Mouse (Mus musculus): ENCODE measurements around the gene Cubn. TPM values are rescaled to one million over a fixed set of nuclear protein-coding genes. Genes with fewer than 3 reads are reported as not detected.
A peak's percentile ranks its signal among the peaks of the same experiment; 100 is the strongest.

Cubn gene
- total and polyA plus RNA-seq, 2 experiments from 2014 or later = 0.39 to 1.9 TPM

DNA sequence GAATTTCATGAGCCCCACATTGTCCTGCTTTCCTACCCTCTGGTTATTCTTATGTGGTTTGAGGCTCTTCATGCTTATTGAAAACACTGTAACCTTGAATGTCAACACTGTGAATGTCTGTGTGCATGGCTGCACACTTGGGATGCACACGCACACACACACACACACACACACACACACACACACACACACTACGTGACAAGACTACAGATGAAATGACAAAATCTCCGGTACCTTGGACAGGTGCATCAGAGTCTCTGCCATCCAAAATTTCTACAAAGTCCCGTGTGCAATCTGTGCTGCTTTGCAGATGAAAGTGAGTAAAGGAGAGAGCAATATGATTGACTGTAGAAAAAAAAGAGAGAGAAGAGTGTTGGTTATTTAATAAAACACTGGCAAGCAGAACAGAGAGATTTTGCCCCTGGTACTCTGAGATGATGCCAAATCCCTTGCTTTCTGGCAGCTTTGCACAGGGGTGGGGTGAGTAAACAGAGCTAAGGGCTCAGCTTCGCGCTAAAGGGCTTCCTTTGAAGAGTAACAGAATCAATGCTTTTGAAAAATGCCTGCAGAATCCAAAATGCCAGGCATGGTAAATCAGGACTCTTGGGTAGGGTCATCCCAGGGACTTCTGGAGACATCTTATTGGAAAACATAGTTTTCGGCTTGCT is 133.6 kb downstream of the Cubn start:
- Histone ChIP-seq H3K9ac (replicated peaks; ENCODE audit: low read length, poor library complexity, severe bottlenecking) (no peak overlapping the region), H3K4me1 (ENCODE audit: insufficient read depth, low read length) (no peaks in the 10 kb centered on the region; the same call in 1 of the 2 replicates), H3K36me3 (ENCODE audit: insufficient read depth, low read length) (no peaks in the 10 kb centered on the region), H3K27ac (ENCODE audit: low read depth, low read length) (peak overlapping the region; percentile 21; the same call in 1 of the 2 replicates), H3K4me2 (ENCODE audit: low read depth, low read length, poor library complexity, severe bottlenecking) (peak overlapping the region; percentile 15), H3K4me3 (ENCODE audit: low read depth, low read length) (no peak overlapping the region), H3K9me3 (ENCODE audit: low read length) (no peaks in the 10 kb centered on the region), H3K27me3 (ENCODE audit: insufficient read depth, low read length) (no peaks in the 10 kb centered on the region)
- WGBS = 31% methylated on average over 7 of the region's 7 CpGs
- TF ChIP-seq CTCF (IDR thresholded peaks at IDR 0.05) = no peak
- peak; percentile 72 for DNase-seq (ENCODE audit: low spot score)
- peak; percentile 80 for ATAC-seq (ENCODE audit: low FRiP score)

DNA sequence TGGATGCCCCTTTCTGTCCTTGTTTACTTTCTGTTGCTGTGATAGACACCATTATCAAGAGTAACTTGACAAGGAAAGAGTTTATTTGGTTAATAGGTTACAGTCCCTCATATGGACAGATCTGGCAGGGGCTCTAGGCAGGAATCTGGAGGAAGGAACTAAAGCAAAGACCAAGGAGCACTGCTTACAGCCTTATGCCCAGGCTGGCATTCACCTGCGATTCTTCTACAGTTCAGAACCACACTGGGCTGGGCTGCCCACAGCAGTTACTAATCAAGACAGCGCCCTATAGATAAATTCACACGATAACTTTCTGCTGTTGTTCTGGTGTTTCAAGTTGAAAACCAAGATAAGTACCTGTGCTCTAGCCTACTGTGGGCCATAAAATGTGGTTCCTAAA is 138.8 kb downstream of the Cubn start:
- Histone ChIP-seq H3K27me3 (ENCODE audit: insufficient read depth, low read length) (no peaks in the 10 kb centered on the region), H3K4me2 (ENCODE audit: low read depth, low read length, poor library complexity, severe bottlenecking) (no peak overlapping the region), H3K4me3 (ENCODE audit: low read depth, low read length) (no peak overlapping the region), H3K9me3 (ENCODE audit: low read length) (no peaks in the 10 kb centered on the region), H3K36me3 (ENCODE audit: insufficient read depth, low read length) (no peaks in the 10 kb centered on the region), H3K27ac (ENCODE audit: low read depth, low read length) (no peak overlapping the region), H3K9ac (replicated peaks; ENCODE audit: low read length, poor library complexity, severe bottlenecking) (no peak overlapping the region), H3K4me1 (ENCODE audit: insufficient read depth, low read length) (no peaks in the 10 kb centered on the region)
- WGBS = 93% methylated on average over 3 of the region's 3 CpGs
- TF ChIP-seq CTCF (IDR thresholded peaks at IDR 0.05) = no peak
- no peak for DNase-seq (ENCODE audit: low spot score)
- no peak for ATAC-seq (ENCODE audit: low FRiP score)

DNA sequence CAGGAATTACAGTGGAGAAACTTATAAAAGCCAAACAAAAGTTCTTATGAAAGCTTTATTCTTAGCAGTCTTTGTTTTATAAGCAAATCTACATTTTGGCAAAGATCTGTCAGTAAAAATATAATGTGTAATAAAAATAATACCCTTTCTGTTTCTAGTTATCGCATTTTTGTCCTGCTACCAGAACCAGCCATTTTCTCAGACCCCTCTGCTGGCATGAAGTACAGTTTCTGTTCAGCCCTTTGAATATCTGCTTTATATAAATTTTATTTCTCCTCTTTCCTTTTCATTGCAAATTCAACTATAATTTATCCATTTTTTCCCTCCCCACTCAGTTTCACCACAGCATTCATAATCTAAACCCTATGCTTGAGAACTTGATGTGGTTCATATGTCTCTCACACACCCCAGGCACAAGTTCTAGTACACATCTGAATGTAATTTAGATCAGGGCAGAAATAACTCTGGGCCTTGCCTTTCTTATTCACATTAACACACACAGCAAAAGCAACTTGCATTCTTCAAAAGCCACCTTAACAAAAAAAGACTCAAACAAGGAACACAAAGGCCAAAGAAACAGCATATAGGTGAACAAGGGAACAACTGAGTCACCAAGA is 139.4 kb downstream of the Cubn start:
- Histone ChIP-seq H3K4me1 (ENCODE audit: insufficient read depth, low read length) (no peaks in the 10 kb centered on the region), H3K27ac (ENCODE audit: low read depth, low read length) (no peak overlapping the region), H3K9me3 (ENCODE audit: low read length) (no peaks in the 10 kb centered on the region), H3K27me3 (ENCODE audit: insufficient read depth, low read length) (no peaks in the 10 kb centered on the region), H3K4me2 (ENCODE audit: low read depth, low read length, poor library complexity, severe bottlenecking) (no peak overlapping the region), H3K36me3 (ENCODE audit: insufficient read depth, low read length) (no peaks in the 10 kb centered on the region), H3K9ac (replicated peaks; ENCODE audit: low read length, poor library complexity, severe bottlenecking) (no peak overlapping the region), H3K4me3 (ENCODE audit: low read depth, low read length) (no peak overlapping the region)
- TF ChIP-seq CTCF (IDR thresholded peaks at IDR 0.05) = no peak
- WGBS = 94% methylated on average over 1 of the region's 1 CpGs
- ATAC-seq (ENCODE audit: low FRiP score) (no peak), DNase-seq (ENCODE audit: low spot score) (no peak)

DNA sequence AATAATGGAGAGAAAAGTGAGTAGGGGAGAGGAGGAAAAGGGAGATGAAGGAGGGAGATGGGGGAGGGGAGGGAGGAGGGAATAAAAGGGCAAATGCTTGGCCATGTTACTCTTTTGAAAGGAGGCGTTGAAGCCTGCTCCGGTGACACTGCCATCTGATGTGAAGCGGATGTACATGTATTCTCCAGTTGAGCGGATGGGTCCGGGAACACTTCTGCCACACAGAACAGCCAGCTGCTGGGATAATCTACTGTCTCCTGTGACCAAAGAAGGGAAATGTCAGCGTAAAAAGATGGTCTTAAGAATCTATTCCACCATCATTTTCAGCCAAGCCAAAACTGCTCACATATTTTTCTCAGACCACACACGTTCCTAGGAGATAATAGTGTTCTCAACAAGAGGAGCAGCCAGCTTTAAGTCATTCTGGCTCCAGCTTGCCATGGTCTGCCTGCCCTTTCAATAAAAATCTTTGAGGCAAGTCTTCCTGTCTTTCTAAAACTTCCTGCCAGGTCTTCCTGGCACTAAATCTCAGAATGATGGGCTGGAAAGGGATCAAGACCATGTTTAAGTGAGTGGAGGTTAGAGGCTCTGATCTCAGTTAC is 149.2 kb downstream of the Cubn start:
- no peaks in the 10 kb centered on the region for H3K9me3 ChIP-seq (ENCODE audit: low read length)
- TF ChIP-seq CTCF (IDR thresholded peaks at IDR 0.05) = no peak
- DNase-seq (ENCODE audit: low spot score) (peak; percentile 15), ATAC-seq (ENCODE audit: low FRiP score) (no peak)
- no peaks in the 10 kb centered on the region for H3K36me3 ChIP-seq (ENCODE audit: insufficient read depth, low read length)
- H3K4me1 ChIP-seq (ENCODE audit: insufficient read depth, low read length) = no peaks in the 10 kb centered on the region
- 46% methylated on average over 7 of the region's 7 CpGs for WGBS
- no peaks in the 10 kb centered on the region for H3K27me3 ChIP-seq (ENCODE audit: insufficient read depth, low read length)
- H3K4me2 ChIP-seq (ENCODE audit: low read depth, low read length, poor library complexity, severe bottlenecking) = no peak overlapping the region
- no peak overlapping the region for H3K27ac ChIP-seq (ENCODE audit: low read depth, low read length)
- H3K9ac ChIP-seq (replicated peaks; ENCODE audit: low read length, poor library complexity, severe bottlenecking) = no peak overlapping the region
- no peak overlapping the region for H3K4me3 ChIP-seq (ENCODE audit: low read depth, low read length)

DNA sequence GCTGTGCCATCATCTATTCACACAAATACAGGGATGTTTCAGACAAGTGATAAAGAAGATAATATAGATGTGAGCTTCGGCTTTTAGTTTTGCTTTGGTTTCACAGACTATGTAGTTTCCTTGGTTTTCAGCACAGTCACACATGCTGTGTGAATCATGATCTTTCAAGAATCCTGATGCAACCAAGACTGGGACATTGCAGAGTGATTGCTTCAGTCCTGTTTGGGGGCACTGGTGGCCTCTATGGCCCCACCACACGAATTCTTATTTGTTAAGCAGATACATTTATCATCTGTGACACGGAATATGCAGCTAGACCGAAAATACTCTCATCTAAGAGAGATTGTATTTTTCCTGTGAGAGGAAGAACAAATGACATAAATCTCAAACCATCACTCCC is 156.2 kb downstream of the Cubn start:
- Histone ChIP-seq H3K4me1 (ENCODE audit: insufficient read depth, low read length) (no peaks in the 10 kb centered on the region), H3K36me3 (ENCODE audit: insufficient read depth, low read length) (no peaks in the 10 kb centered on the region), H3K4me3 (ENCODE audit: low read depth, low read length) (no peak overlapping the region), H3K9ac (replicated peaks; ENCODE audit: low read length, poor library complexity, severe bottlenecking) (no peak overlapping the region), H3K9me3 (ENCODE audit: low read length) (no peaks in the 10 kb centered on the region), H3K27me3 (ENCODE audit: insufficient read depth, low read length) (no peaks in the 10 kb centered on the region), H3K27ac (ENCODE audit: low read depth, low read length) (no peak overlapping the region), H3K4me2 (ENCODE audit: low read depth, low read length, poor library complexity, severe bottlenecking) (no peak overlapping the region)
- no peak for DNase-seq (ENCODE audit: low spot score)
- WGBS = 93% methylated on average over 4 of the region's 4 CpGs
- no peak for TF ChIP-seq CTCF (IDR thresholded peaks at IDR 0.05)
- no peak for ATAC-seq (ENCODE audit: low FRiP score)

DNA sequence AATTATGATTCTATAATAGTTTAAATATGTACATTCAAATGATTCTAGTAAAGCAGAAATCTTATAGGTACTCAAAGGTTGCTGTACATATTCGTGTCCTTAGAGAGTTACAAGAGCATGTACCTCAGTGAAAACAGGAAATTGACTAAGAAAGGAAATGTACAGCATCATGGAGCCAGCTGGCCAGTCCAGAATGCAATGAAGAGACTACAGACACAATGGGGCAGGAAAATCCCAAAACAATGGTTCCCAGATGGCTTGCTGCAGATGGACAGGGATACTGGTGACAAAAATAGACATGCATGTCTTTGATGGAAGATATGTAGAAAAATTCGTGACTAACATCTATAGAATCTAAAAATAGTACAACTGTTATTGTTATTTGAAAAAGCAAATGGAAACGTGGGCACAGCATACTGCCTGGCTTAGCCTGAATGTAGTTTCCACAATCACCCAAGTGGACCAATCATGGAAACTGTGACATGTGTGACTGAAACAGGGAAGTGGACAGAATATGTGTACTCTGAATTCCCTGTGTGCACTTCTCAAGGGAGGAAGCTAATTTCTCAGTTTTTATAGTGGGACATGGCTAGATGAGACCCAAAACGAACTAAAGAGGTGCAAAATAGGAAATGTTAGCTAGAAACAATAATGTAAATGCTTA is 161.7 kb downstream of the Cubn start:
- Histone ChIP-seq H3K4me1 (ENCODE audit: insufficient read depth, low read length) (no peaks in the 10 kb centered on the region), H3K4me2 (ENCODE audit: low read depth, low read length, poor library complexity, severe bottlenecking) (no peak overlapping the region), H3K27me3 (ENCODE audit: insufficient read depth, low read length) (no peaks in the 10 kb centered on the region), H3K4me3 (ENCODE audit: low read depth, low read length) (no peak overlapping the region), H3K27ac (ENCODE audit: low read depth, low read length) (no peak overlapping the region), H3K9me3 (ENCODE audit: low read length) (no peaks in the 10 kb centered on the region), H3K9ac (replicated peaks; ENCODE audit: low read length, poor library complexity, severe bottlenecking) (no peak overlapping the region), H3K36me3 (ENCODE audit: insufficient read depth, low read length) (no peaks in the 10 kb centered on the region)
- DNase-seq (ENCODE audit: low spot score) (no peak), ATAC-seq (ENCODE audit: low FRiP score) (no peak)
- no peak for TF ChIP-seq CTCF (IDR thresholded peaks at IDR 0.05)
- WGBS = 47% methylated on average over 4 of the region's 4 CpGs

Data from midbrain, postnatal 0 days (tissue).